Mouse (Mus musculus) ovary, adult 10 weeks (tissue): ENCODE measurements around the gene Tdrd9. TPM values are rescaled to one million over a fixed set of nuclear protein-coding genes. Genes with fewer than 3 reads are reported as not detected.

Experiments used
- polyA plus RNA-seq: library from polyadenylated mRNA; stranded (reverse); fragments of 350-450 nt; fragmentation: Illumina TruSeq; extraction: RNeasy Lipid Tissue Mini Kit (QIAGEN cat#74804); gene quantifications from one replicate; pipeline ENCODE4 v1.2.3, GENCODE M21; 2014

Gene Tdrd9
- 0.54 TPM for polyA plus RNA-seq

GRCm38 (mm10) chr12:111971231-111971686 is at the start of gene Tdrd9:
Gene Tdrd9 (plus strand): TSS chr12:111971559.

GRCm38 (mm10) chr12:111966683-111967173 is 4.6 kb upstream of the Tdrd9 start, which contains the start of gene Atp5mpl:
Gene Atp5mpl (minus strand): TSS chr12:111966977.

GRCm38 (mm10) chr12:111980887-111981367 is 9.6 kb downstream of the Tdrd9 start, which contains the start of gene Rd3l:
Gene Rd3l (minus strand): TSS chr12:111981317.

GRCm38 (mm10) chr12:112106541-112106971 is 135.2 kb downstream of the Tdrd9 start, which contains the start of gene Aspg:
Gene Aspg (plus strand): TSS chr12:112106679.

Other genes starting within 250 kb of the Tdrd9 start
- 2.7 TPM for gene Klc1, start 212.7 kb upstream of the Tdrd9 start, polyA plus RNA-seq
- 0.26 TPM for gene Xrcc3, start 157.7 kb upstream of the Tdrd9 start, polyA plus RNA-seq
- gene Zfyve21, start 157.4 kb upstream of the Tdrd9 start, polyA plus RNA-seq, result 15.9 TPM
- 6.9 TPM for gene Ppp1r13b, start 63.4 kb upstream of the Tdrd9 start, polyA plus RNA-seq
- gene Atp5mpl, start 4.6 kb upstream of the Tdrd9 start, polyA plus RNA-seq, result 478 TPM
- not detected for gene Rd3l, start 9.8 kb downstream of the Tdrd9 start, polyA plus RNA-seq
- gene Aspg, start 135.1 kb downstream of the Tdrd9 start, polyA plus RNA-seq, result not detected
- 1.1 TPM for gene Kif26a, start 174.6 kb downstream of the Tdrd9 start, polyA plus RNA-seq